Mouse (Mus musculus) brain, embryonic 14.5 days (tissue): ENCODE measurements at regions not wholly inside any gene's neighbourhood (a gene's known extent, or its start where the extent isn't known, plus 50 kb on each side); places are given as distances from the start of the nearest gene placed in this dataset.

Source experiments
- DNase-seq: peaks from one replicate; pipeline ENCODE4 v3.0.0-alpha.2; 2011; ENCODE audit warnings: low read depth
- CTCF ChIP-seq: fragments of 200-500 bp; IDR thresholded peaks from 2 replicates; pipeline ENCODE4 v1.5.1; 2012; ENCODE audit warnings: inconsistent platforms, mild to moderate bottlenecking, moderate library complexity, borderline replicate concordance; ENCODE audit not compliant: insufficient read depth, insufficient read length; ENCODE audit errors: extremely low read depth
- POLR2A ChIP-seq: fragments of 200-500 bp; IDR thresholded peaks from 2 replicates; pipeline ENCODE4 v1.6.1; 2012; ENCODE audit warnings: mild to moderate bottlenecking, inconsistent platforms, borderline replicate concordance; ENCODE audit not compliant: poor library complexity, insufficient read depth, insufficient read length, severe bottlenecking; ENCODE audit errors: extremely low read depth

- DNase-seq, result no peak
- no peak for TF ChIP-seq CTCF
- no peak for TF ChIP-seq POLR2A
These were observed 124.6 kb downstream of the Atp23 start for GRCm38 (mm10) chr10:126776603-126777002.

DNA sequence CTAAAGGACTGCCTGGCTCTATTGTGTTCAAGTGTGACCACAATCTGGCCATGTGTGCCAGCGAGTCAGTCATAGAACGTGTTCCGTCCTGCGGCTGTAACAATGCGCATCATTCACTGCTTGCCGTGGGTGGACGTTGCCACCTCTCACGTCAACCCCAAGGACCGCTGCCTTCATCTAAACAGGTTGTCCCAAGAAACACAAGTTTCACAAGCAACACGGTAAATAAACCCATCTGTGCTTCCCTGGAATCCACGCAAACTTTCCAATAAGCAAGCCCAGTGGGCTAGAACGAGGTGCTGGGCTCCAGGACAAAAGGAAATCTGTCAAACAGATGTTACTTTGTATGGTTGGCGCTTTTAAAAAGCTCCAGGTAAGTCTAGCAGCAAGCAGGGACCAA, 125.2 kb downstream of the Atp23 start:
- peak; percentile 50 for DNase-seq
- TF ChIP-seq POLR2A (no peak), CTCF (no peak)

DNA sequence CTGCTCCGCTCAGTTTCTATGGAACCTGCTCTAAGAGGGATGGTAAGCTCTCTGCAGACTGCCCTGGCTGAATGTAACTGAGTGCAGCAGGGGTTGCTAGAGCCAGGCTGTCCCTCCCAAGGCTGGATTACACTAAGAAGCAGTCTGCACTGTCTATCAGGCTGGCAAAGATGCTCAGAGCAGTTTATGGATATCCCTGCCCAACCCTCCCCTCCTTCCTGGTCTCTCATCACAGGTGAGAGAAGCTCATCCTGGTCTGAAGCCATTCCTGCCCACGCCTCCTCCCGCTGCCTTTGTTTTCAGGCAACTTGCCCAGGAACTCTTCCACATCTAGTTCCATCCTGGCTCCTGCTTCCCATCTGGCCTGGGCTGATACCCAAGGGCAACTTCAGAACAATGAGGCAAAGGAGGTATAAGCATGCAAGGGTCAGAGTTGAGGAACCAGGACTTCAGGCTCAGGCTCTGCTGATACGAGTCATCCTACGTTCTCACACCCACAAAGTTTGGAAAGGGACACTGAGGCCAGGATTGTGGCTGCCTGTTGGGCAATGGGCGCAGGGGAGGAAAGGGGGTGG, 130.6 kb downstream of the Atp23 start:
- TF ChIP-seq CTCF, result no peak
- TF ChIP-seq POLR2A, result no peak

GRCm38 (mm10) chr10:126765648-126766047, 135.5 kb downstream of the Atp23 start:
- no peak for DNase-seq

More for the DNA sequence above, 130.6 kb downstream of the Atp23 start:
- DNase-seq, result no peak

GRCm38 (mm10) chr10:126764740-126765139, 136.4 kb downstream of the Atp23 start:
- DNase-seq, result no peak
- TF ChIP-seq POLR2A, result no peak
- no peak for TF ChIP-seq CTCF

More at GRCm38 (mm10) chr10:126765648-126766047, 135.5 kb downstream of the Atp23 start:
- TF ChIP-seq POLR2A (no peak), CTCF (no peak)

DNA sequence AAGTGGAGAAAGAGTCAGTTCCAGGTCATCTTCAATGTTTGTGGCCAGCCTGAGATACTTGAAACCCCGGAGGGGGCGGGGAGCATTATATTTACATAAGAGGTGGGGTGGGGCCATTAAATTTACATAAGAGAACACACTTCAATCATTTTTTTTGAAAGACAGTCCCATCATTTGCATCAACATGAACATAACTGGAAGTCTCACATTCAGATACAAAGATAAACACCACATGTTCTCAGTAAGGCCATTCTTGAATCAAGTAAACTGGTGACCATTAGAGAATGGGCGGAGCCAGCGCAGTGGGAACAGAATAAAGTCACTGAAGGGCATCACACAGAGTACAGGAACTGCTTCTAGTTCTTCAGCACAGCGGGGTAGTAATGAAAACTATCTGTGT, 137.2 kb downstream of the Atp23 start:
- TF ChIP-seq POLR2A, result no peak
- TF ChIP-seq CTCF, result no peak

GRCm38 (mm10) chr10:126758682-126759081, 142.5 kb downstream of the Atp23 start:
- DNase-seq, result no peak
- TF ChIP-seq CTCF, result no peak
- TF ChIP-seq POLR2A, result no peak

More for the DNA sequence above, 137.2 kb downstream of the Atp23 start:
- no peak for DNase-seq

- no peak for TF ChIP-seq CTCF
- TF ChIP-seq POLR2A, result no peak
- no peak for DNase-seq
These were observed 148.0 kb downstream of the Atp23 start for GRCm38 (mm10) chr10:126753201-126753600.

- TF ChIP-seq POLR2A (no peak), CTCF (peak; percentile 58)
These were observed 148.5 kb downstream of the Atp23 start for GRCm38 (mm10) chr10:126752699-126753098.

DNA sequence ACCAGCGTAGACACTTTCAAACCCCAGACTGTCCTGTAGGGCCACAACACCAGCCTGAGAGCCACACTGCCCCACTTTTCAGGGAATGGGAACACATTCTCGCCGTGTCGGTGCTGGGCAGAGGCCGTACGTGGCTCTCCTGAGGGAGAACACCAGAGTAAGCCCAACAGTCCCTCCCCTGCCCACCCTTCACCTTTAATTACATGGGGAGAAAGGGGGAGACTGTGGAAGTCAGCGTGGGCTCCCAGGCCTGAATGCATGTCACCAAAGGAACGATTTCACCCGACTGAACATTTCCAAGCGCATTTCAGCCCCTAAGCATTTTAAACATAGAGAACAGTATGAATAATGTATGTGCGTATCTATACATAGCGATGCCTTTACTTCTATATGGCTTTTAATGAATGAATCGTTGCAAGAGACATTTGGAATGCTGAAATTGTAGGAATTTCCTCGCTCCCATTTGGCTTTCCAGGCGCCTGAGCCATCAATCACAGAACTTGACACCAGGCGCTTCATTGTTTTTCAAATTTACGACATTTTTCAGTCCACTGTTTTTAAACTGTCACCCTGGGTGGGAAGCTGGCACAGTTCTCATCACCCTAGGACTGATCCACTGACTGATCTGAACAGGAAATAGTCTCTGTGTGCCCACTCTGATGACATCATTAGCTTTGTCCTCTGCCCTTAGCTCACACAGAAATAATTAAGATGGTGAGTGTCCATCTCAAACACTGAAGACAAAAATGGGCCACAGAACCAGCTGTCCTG, 152.3 kb downstream of the Atp23 start:
- peak; percentile 37 for DNase-seq
- TF ChIP-seq CTCF, result no peak

More at GRCm38 (mm10) chr10:126752699-126753098, 148.5 kb downstream of the Atp23 start:
- DNase-seq, result peak; percentile 79

GRCm38 (mm10) chr10:126734661-126735060, 166.5 kb downstream of the Atp23 start:
- DNase-seq, result peak; percentile 19
- TF ChIP-seq POLR2A (no peak), CTCF (no peak)

GRCm38 (mm10) chr10:126727840-126728239, 173.3 kb downstream of the Atp23 start:
- DNase-seq, result peak; percentile 12
- TF ChIP-seq POLR2A (no peak), CTCF (no peak)
